Mouse (Mus musculus): ENCODE measurements around the gene Allc. TPM values are rescaled to one million over a fixed set of nuclear protein-coding genes. Genes with fewer than 3 reads are reported as not detected.

Gene Allc
- polyA plus RNA-seq (2017; shearing (Covaris generic)), result not detected

- ATAC-seq, result no peak
Observed at GRCm38 (mm10) chr12:28582423-28582822, at the start of gene Allc. TSS of gene Allc (minus strand) at chr12:28582523.

- ATAC-seq, result no peak
Observed at GRCm38 (mm10) chr12:28628436-28628835, 46.1 kb upstream of the Allc start.

DNA sequence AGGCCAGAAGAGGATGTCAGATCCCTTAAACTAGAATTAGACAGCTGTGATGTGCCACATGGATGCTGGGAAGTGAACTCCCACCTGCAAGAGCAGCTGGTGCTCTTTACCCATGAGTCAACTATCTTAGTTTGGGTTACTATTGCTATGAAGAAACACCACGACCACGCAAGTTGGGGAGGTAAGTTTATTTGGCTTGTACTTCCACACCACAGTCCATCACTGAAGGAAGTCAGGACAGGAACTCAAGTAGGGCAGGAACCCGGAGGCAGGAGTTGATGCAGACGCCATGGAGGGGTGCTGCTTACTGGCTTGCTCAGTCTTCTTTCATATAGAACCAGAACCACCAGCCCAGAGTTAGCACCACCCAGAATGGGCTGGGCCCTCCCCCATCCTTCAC is 44.8 kb upstream of the Allc start:
- ATAC-seq, result no peak

DNA sequence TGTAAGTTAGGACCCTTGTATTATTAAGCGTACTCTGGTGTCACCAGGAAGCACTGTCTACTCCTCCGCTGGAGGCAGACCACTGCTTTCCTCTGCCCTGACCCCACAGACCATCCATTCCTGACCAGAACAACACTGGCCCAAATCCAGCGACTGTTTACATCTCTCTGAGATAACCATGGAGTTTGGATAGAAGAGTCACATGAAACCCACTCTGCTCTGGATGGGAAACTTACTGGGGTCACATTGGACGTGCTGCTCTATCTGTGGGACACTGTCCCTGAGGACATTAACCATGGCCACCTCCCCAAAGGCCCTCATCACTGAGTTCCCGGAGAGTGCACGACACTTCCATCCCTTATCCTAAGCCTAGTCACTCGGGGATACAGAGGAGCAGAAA is 43.1 kb upstream of the Allc start:
- no peak for ATAC-seq

GRCm38 (mm10) chr12:28624251-28624650 is 41.9 kb upstream of the Allc start:
- ATAC-seq, result no peak

DNA sequence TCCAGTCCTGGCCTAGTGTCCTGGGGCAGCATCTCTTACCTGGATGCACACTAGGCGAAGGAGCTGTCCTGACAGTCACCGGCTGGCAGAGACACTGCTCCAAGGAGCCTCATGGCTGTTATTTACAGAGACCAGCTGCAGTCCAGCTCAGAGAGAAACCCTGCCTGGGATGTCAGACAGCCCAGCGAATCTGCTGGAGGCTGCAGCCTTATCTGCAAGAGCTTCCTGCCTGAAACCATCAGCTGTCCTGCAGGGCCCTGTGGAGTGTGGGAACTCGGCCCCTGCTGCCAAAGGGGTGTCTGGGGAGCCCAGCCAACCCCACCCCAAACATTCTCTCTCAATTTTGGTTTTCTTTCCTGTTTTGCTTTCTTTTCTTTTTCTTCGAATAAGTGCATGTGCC is 40.9 kb upstream of the Allc start, which contains the start of gene Colec11:
Gene Colec11, minus strand, starts transcription at position 183 of the 400 bp plus-strand sequence.
- no peak for ATAC-seq

GRCm38 (mm10) chr12:28622641-28623040 is 40.3 kb upstream of the Allc start:
- ATAC-seq, result no peak

DNA sequence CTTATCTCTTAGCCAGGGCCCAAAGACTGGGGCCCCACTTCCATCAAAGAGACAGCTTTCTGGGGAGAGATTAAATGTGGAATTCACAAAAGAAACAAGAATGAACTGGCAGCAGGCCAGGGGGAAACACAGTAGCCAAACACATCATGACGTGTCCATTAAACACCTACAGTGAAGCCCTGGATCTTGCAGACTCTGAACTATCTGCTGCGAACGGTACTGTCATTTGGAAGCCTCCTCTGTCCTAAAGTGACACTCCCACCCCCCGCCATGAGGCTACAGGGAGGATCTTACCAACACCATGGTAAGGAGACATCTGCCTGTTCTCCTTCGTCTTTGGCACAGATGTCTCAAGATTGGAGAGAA is 39.8 kb upstream of the Allc start:
- no peak for ATAC-seq

- no peak for ATAC-seq
Observed at GRCm38 (mm10) chr12:28621451-28622166, 39.3 kb upstream of the Allc start.

GRCm38 (mm10) chr12:28617297-28617696 is 35.0 kb upstream of the Allc start:
- no peak for ATAC-seq

- no peak for ATAC-seq
Observed at GRCm38 (mm10) chr12:28614401-28614800, 32.1 kb upstream of the Allc start.

- ATAC-seq, result no peak
Observed at GRCm38 (mm10) chr12:28612391-28612790, 30.1 kb upstream of the Allc start.

DNA sequence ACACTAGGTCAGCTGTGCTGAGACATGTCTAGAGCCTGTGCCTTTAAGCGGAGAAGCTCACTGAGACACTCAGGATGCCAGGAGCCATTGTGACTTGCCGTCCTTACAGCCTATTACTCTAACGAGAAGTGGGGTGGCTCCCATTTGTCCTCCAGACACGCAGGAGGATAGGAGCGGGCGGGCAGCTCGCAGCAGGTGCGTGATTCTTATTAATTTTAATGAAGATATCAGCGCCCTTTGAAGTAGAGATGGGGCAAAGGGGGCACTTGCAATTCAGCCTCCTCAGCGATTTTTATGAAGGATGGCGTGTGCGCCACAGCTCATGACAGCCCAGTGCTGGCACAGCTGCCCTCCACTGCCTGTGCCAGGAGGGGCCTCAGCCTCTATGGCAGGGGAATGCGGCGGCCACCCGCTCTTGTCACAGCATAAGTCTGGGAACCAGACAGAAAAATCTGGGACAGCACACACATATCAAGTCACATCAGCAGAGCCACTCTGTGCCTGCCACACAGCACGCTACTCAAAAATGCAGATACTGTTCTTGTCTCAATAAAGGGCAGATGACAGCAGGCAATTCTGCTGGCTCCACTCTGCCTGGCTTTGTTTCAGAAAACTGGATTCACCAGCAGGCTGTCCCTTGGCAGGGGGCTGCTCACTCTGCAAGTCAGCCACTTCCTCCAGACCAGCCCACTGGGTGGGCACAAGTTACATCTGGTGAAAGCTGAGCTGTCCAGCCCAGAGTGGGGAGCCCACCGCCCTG is 25.4 kb upstream of the Allc start:
- ATAC-seq, result no peak

DNA sequence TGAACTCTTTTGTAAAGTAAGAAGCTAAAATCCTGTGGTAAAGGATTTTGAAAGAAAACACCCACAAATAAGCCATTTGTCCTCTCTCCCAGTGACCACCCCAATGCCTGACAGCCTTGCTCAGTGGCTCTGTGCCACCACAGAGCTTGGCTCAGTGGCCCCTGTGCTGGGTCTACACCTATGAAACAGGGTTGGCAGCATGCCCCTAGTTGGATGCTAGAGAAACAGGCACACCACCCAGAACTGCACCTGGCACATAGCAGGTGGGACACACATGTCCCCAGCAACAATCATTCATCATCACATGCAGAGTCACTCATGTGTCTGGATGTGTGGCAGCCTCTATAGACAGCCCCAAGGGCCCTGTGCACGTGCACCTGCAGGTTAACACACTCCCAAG is 21.2 kb upstream of the Allc start:
- ATAC-seq, result no peak

DNA sequence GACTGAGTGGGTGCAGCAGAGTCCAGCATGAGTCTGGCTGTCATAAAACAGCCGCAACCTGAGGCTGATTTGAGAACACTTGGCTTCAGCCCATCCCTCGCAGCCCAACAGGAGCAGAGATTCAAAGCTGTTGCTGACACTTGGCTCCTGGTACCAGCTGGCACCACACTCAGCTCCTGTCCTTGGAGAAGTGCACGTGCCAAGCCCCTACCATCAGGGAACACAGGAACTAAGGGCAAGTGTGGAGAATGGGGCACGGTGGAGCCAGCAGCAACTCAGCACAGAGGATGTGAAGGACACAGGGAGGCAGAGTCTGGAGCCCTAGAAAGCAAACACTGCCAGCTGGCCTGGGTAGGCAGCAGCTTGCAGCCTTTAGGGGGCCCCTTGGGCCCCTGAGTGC is 19.9 kb upstream of the Allc start:
- no peak for ATAC-seq

DNA sequence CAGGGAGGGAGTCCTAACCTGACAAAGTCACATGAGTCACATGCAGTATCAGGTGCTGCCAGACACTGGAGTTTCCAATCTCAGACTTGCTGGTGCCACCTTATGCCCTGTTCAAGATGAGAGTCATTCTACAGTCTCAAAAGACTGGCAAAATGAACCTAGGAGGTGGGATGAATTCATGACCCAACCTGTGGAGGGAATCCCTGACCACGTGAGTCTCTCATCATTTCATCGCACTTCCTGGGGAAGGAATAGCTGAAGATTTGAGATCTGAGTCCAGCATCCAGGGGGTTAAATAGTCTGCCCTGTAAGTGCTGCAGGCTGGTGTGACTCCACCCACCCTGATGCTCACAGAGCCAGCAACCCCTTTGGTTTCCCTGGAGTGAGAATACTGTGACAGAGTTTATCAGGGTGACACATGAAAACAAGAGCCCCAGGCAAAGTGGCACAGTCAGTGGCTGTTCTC is 16.2 kb upstream of the Allc start:
- no peak for ATAC-seq

DNA sequence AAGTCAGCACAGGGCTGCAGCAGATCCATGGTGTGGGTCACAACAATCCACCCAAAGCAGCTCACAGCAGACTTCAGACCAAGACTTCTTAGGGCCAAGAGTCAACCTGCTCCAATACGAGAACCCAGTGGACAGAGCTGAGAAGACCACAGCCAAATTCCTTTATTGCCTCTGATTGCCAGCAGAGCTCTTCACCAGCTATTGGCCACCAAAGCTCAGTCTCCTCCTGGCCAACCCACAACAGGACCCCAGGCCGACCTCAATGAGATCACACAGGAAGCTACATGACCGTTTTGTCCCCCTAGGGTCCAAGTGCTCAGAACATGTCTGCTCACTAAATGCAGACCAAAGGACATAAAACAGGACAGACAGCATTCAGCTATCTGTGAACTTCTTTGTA is 15.8 kb upstream of the Allc start:
- no peak for ATAC-seq

- ATAC-seq, result no peak
Observed at GRCm38 (mm10) chr12:28597699-28598098, 15.4 kb upstream of the Allc start.

- no peak for ATAC-seq
Observed at GRCm38 (mm10) chr12:28596851-28597250, 14.5 kb upstream of the Allc start.

DNA sequence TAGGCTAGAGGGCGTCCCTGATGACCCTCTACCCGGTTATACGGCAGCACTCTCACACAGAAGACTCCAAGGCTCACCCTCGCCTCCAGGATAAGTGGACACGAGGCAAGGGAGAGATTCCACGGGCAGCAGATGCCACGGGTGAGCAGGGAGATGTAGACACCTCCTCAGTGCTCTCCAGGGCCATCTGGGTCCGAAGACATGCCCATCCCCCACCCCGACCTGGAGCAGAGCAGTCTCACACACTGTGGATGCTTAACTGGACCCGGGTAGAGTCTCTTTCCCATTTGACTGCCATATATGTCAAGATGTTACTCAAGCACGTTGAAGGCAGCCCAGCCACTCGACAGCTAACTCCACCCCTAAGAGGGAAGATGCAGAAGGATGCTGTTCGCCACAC is 8.1 kb upstream of the Allc start:
- ATAC-seq, result no peak

GRCm38 (mm10) chr12:28589090-28589868 is 7.0 kb upstream of the Allc start:
- ATAC-seq, result peak; percentile 81

- ATAC-seq, result no peak
Observed at GRCm38 (mm10) chr12:28587949-28588348, 5.6 kb upstream of the Allc start.

DNA sequence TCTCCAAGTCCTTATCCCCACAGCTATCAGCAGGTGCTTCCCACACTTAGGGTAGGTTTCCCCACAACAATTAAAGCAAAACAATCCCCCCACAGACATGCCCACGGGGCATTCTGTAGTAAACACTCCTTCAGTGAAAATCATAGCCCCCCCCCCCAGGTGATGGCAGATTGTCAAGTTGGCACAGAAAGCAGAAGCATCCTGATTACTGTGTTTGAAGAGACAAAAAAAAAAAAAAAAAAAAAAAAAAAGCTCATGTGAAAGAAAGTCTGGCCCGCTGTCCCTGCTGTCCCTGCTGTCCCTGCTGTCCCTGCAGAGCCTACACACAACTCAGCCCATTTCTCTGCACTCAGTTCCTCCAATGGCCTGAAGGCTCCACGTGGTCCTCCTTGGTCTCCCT is 1.7 kb upstream of the Allc start:
- ATAC-seq, result no peak

All from CD4-positive, CD25-positive, alpha-beta regulatory T cell, adult 4 months (primary cell).